Mouse (Mus musculus) hindbrain, embryonic 13.5 days (tissue): ENCODE measurements at regions not wholly inside any gene's neighbourhood (a gene's known extent, or its start where the extent isn't known, plus 50 kb on each side); places are given as distances from the start of the nearest gene placed in this dataset.

Source experiments
- ATAC-seq: fragments of 200-750 bp; cut with Nextera tagmentation; 2 replicates; pipeline ENCODE4 v1.8.0; 2017; ENCODE audit warnings: moderate TSS enrichment; ENCODE audit not compliant: low FRiP score
- H3K27ac ChIP-seq: fragments of 300-500 bp; sonication (generic); 2 replicates; pipeline ENCODE4 v1.5.1; 2015; ENCODE audit warnings: inconsistent platforms, mild to moderate bottlenecking, moderate library complexity
- H3K27me3 ChIP-seq: fragments of 300-500 bp; sonication (generic); 2 replicates; pipeline ENCODE4 v1.6.1; 2015; ENCODE audit warnings: mild to moderate bottlenecking, inconsistent platforms
- H3K36me3 ChIP-seq: fragments of 300-500 bp; sonication (generic); 2 replicates; pipeline ENCODE4 v1.6.1; 2015; ENCODE audit warnings: mild to moderate bottlenecking, inconsistent platforms
- H3K4me1 ChIP-seq: fragments of 300-500 bp; sonication (generic); replicated peaks from 2 replicates; pipeline ENCODE4 v1.6.1; 2015; ENCODE audit warnings: inconsistent platforms
- H3K4me2 ChIP-seq: fragments of 300-500 bp; sonication (generic); 2 replicates; pipeline ENCODE4 v1.6.1; 2015; ENCODE audit warnings: inconsistent platforms, mild to moderate bottlenecking, moderate library complexity
- H3K4me3 ChIP-seq: fragments of 300-500 bp; sonication (generic); 2 replicates; pipeline ENCODE4 v1.5.1; 2015; ENCODE audit warnings: mild to moderate bottlenecking, inconsistent platforms
- H3K9ac ChIP-seq: fragments of 300-500 bp; sonication (generic); 2 replicates; pipeline ENCODE4 v1.6.1; 2015; ENCODE audit warnings: mild to moderate bottlenecking, inconsistent platforms
- H3K9me3 ChIP-seq: fragments of 300-500 bp; sonication (generic); 2 replicates; pipeline ENCODE4 v1.6.1; 2016; ENCODE audit warnings: inconsistent platforms
- WGBS: fragments of 180-500 bp; shearing (Covaris S2); methylation state at CpG from one replicate; pipeline ENCODE4 v1.1.7; 2015; 5-methylcytosine and 5-hydroxymethylcytosine counted together

GRCm38 (mm10) chr3:35334546-35334945 is 419.4 kb upstream of the Atp11b start:
- Histone ChIP-seq H3K4me3 (no peak overlapping the region), H3K9me3 (no peaks in the 10 kb centered on the region), H3K36me3 (no peaks in the 10 kb centered on the region), H3K27me3 (no peaks in the 10 kb centered on the region), H3K4me1 (peaks cover 20% of the 10 kb centered on the region), H3K27ac (peak overlapping the region; percentile 69; the same call in 1 of the 2 replicates), H3K4me2 (no peak overlapping the region), H3K9ac (no peak overlapping the region)
- WGBS: 6% methylated on average over 3 of the region's 3 CpGs
- ATAC-seq: 0 out of 2 replicates have a peak, but pooled peaks have one; percentile 33

- no peak for ATAC-seq
- Histone ChIP-seq H3K27me3 (no peaks in the 10 kb centered on the region), H3K4me3 (no peak overlapping the region), H3K36me3 (no peaks in the 10 kb centered on the region), H3K27ac (0 out of 2 replicates have a peak overlapping the region, but pooled peaks have one; percentile 6), H3K4me1 (peaks cover 26% of the 10 kb centered on the region), H3K4me2 (no peak overlapping the region), H3K9me3 (no peaks in the 10 kb centered on the region), H3K9ac (no peak overlapping the region)
- WGBS: 41% methylated on average over 5 of the region's 5 CpGs
These were observed 418.1 kb upstream of the Atp11b start for GRCm38 (mm10) chr3:35335837-35336236.

- ATAC-seq: peak; percentile 47
- WGBS: under 1% methylated on average over 10 of the region's 10 CpGs
- H3K4me1 ChIP-seq: peaks cover 30% of the 10 kb centered on the region
- peak overlapping the region; percentile 43 for H3K4me3 ChIP-seq
- no peaks in the 10 kb centered on the region for H3K9me3 ChIP-seq
- H3K27me3 ChIP-seq: peaks cover 4% of the 10 kb centered on the region; the same call in 1 of the 2 replicates
- peak overlapping the region; percentile 69 for H3K4me2 ChIP-seq
- no peaks in the 10 kb centered on the region for H3K36me3 ChIP-seq
- H3K9ac ChIP-seq: peak overlapping the region; percentile 66
- peak overlapping the region; percentile 88 for H3K27ac ChIP-seq
These were observed 413.4 kb upstream of the Atp11b start for GRCm38 (mm10) chr3:35340525-35340924.

- Histone ChIP-seq H3K4me1 (peaks cover 29% of the 10 kb centered on the region), H3K4me3 (peak overlapping the region; percentile 43), H3K9me3 (no peaks in the 10 kb centered on the region), H3K27me3 (peaks cover 4% of the 10 kb centered on the region; the same call in 1 of the 2 replicates), H3K4me2 (peak overlapping the region; percentile 69), H3K36me3 (no peaks in the 10 kb centered on the region), H3K27ac (peak overlapping the region; percentile 88), H3K9ac (peak overlapping the region; percentile 66)
- ATAC-seq: peak; percentile 92
- 1% methylated on average over 22 of the region's 22 CpGs for WGBS
These were observed 412.7 kb upstream of the Atp11b start for GRCm38 (mm10) chr3:35340935-35341800.

GRCm38 (mm10) chr3:35341840-35342239 is 412.1 kb upstream of the Atp11b start:
- Histone ChIP-seq H3K27me3 (peaks cover 4% of the 10 kb centered on the region; the same call in 1 of the 2 replicates), H3K4me1 (peaks cover 29% of the 10 kb centered on the region), H3K4me2 (peak overlapping the region; percentile 69), H3K27ac (peak overlapping the region; percentile 88), H3K36me3 (no peaks in the 10 kb centered on the region), H3K9me3 (no peaks in the 10 kb centered on the region), H3K4me3 (peak overlapping the region; percentile 43), H3K9ac (peak overlapping the region; percentile 14)
- WGBS: 6% methylated on average over 9 of the region's 9 CpGs
- no peak for ATAC-seq

GRCm38 (mm10) chr3:35342584-35342983 is 411.3 kb upstream of the Atp11b start:
- no peak for ATAC-seq
- H3K4me1 ChIP-seq: peaks cover 29% of the 10 kb centered on the region
- no peaks in the 10 kb centered on the region for H3K9me3 ChIP-seq
- no peaks in the 10 kb centered on the region for H3K36me3 ChIP-seq
- 52% methylated on average over 4 of the region's 4 CpGs for WGBS
- H3K9ac ChIP-seq: no peak overlapping the region
- H3K27ac ChIP-seq: peak overlapping the region; percentile 88
- H3K27me3 ChIP-seq: peaks cover 4% of the 10 kb centered on the region; the same call in 1 of the 2 replicates
- no peak overlapping the region for H3K4me2 ChIP-seq
- no peak overlapping the region for H3K4me3 ChIP-seq

GRCm38 (mm10) chr3:35343936-35344335 is 410.0 kb upstream of the Atp11b start:
- Histone ChIP-seq H3K4me1 (peaks cover 29% of the 10 kb centered on the region), H3K4me2 (no peak overlapping the region), H3K27me3 (peaks cover 4% of the 10 kb centered on the region; the same call in 1 of the 2 replicates), H3K9ac (no peak overlapping the region), H3K4me3 (no peak overlapping the region), H3K9me3 (no peaks in the 10 kb centered on the region), H3K27ac (0 out of 2 replicates have a peak overlapping the region, but pooled peaks have one; percentile 12), H3K36me3 (no peaks in the 10 kb centered on the region)
- no peak for ATAC-seq
- 54% methylated on average over 5 of the region's 5 CpGs for WGBS

- H3K27me3 ChIP-seq: no peaks in the 10 kb centered on the region
- no peak overlapping the region for H3K9ac ChIP-seq
- H3K36me3 ChIP-seq: no peaks in the 10 kb centered on the region
- ATAC-seq: no peak
- H3K4me1 ChIP-seq: peaks cover 8% of the 10 kb centered on the region
- no peak overlapping the region for H3K4me3 ChIP-seq
- H3K4me2 ChIP-seq: no peak overlapping the region
- H3K27ac ChIP-seq: no peak overlapping the region
- 74% methylated on average over 7 of the region's 7 CpGs for WGBS
- H3K9me3 ChIP-seq: no peaks in the 10 kb centered on the region
These were observed 404.8 kb upstream of the Atp11b start for GRCm38 (mm10) chr3:35349114-35349513.

GRCm38 (mm10) chr3:35353442-35353841 is 400.5 kb upstream of the Atp11b start:
- Histone ChIP-seq H3K9me3 (no peaks in the 10 kb centered on the region), H3K27me3 (no peaks in the 10 kb centered on the region), H3K9ac (no peak overlapping the region), H3K36me3 (no peaks in the 10 kb centered on the region), H3K4me3 (no peak overlapping the region), H3K27ac (peak overlapping the region; percentile 74), H3K4me1 (peaks cover 12% of the 10 kb centered on the region), H3K4me2 (no peak overlapping the region)
- WGBS: 70% methylated on average over 9 of the region's 9 CpGs
- 0 out of 2 replicates have a peak, but pooled peaks have one; percentile 25 for ATAC-seq

GRCm38 (mm10) chr3:35353920-35354319 is 400.0 kb upstream of the Atp11b start:
- Histone ChIP-seq H3K9me3 (no peaks in the 10 kb centered on the region), H3K4me3 (no peak overlapping the region), H3K4me2 (no peak overlapping the region), H3K27me3 (no peaks in the 10 kb centered on the region), H3K9ac (no peak overlapping the region), H3K4me1 (peaks cover 17% of the 10 kb centered on the region), H3K36me3 (no peaks in the 10 kb centered on the region), H3K27ac (peak overlapping the region; percentile 40; the same call in 1 of the 2 replicates)
- WGBS: 33% methylated on average over 7 of the region's 7 CpGs
- ATAC-seq: peak; percentile 82

- Histone ChIP-seq H3K4me3 (no peak overlapping the region), H3K27ac (peak overlapping the region; percentile 40; the same call in 1 of the 2 replicates), H3K9ac (no peak overlapping the region), H3K4me1 (peaks cover 19% of the 10 kb centered on the region), H3K27me3 (no peaks in the 10 kb centered on the region), H3K9me3 (no peaks in the 10 kb centered on the region), H3K36me3 (no peaks in the 10 kb centered on the region), H3K4me2 (no peak overlapping the region)
- 44% methylated on average over 5 of the region's 5 CpGs for WGBS
- peak; percentile 80 for ATAC-seq
These were observed 399.6 kb upstream of the Atp11b start for GRCm38 (mm10) chr3:35354356-35354755.

- H3K9ac ChIP-seq: no peak overlapping the region
- no peak overlapping the region for H3K27ac ChIP-seq
- 56% methylated on average over 15 of the region's 15 CpGs for WGBS
- no peak for ATAC-seq
- H3K4me2 ChIP-seq: no peak overlapping the region
- H3K4me3 ChIP-seq: no peak overlapping the region
- H3K36me3 ChIP-seq: no peaks in the 10 kb centered on the region
- H3K27me3 ChIP-seq: no peaks in the 10 kb centered on the region
- H3K9me3 ChIP-seq: no peaks in the 10 kb centered on the region
- H3K4me1 ChIP-seq: peaks cover 19% of the 10 kb centered on the region
These were observed 396.8 kb upstream of the Atp11b start for GRCm38 (mm10) chr3:35357111-35357510.
